Mouse (Mus musculus) megakaryocyte progenitor cell, adult 5-6 weeks (primary cell): ENCODE results near the gene Gsc2. TPM values are rescaled to one million over a fixed set of nuclear protein-coding genes. Genes with fewer than 3 reads are reported as not detected.
"Not testable (repeated sequence)": the region's sequence is repeated elsewhere in the genome, so short reads cannot be mapped to it uniquely, and the experiment has no call there.

Experiments used
- ATAC-seq: replicated peaks from 2 replicates; pipeline ENCODE4 v1.8.0; 2016; ENCODE audit warnings: mild to moderate bottlenecking, moderate TSS enrichment, inconsistent platforms; ENCODE audit not compliant: poor library complexity
- total RNA-seq, 2 experiments: library from RNA; stranded (forward) in 1 of 2; stranded (reverse) in 1 of 2; fragments of 157-497, 149-512 nt in 1 of 2; fragments of 200-1000 nt in 1 of 2; gene quantifications; 2 replicates each; pipeline versions ENCODE4 v1.2.3 to v1.2.4; 2015 to 2017

The Gsc2 gene
- total RNA-seq (2015), result not detected in 2 replicates
- total RNA-seq (2017), result not detected in 2 replicates

- peak; percentile 35 for ATAC-seq
Measured at GRCm38 (mm10) chr16:17914307-17915249, at the start of gene Gsc2. Gene Gsc2 (minus strand): TSS chr16:17915059.

GRCm38 (mm10) chr16:17962091-17962490, 47.2 kb upstream of the Gsc2 start:
- ATAC-seq, result no peak

GRCm38 (mm10) chr16:17956052-17956638, 41.3 kb upstream of the Gsc2 start:
- ATAC-seq, result not testable (repeated sequence)

- ATAC-seq, result no peak
Measured at GRCm38 (mm10) chr16:17951618-17952017, 36.8 kb upstream of the Gsc2 start.

- no peak for ATAC-seq
Measured at GRCm38 (mm10) chr16:17950068-17950467, 35.2 kb upstream of the Gsc2 start.

- ATAC-seq, result no peak
Measured at GRCm38 (mm10) chr16:17949421-17949877, 34.6 kb upstream of the Gsc2 start.

GRCm38 (mm10) chr16:17945081-17945831, 30.4 kb upstream of the Gsc2 start:
- no peak for ATAC-seq

- no peak for ATAC-seq
Measured at GRCm38 (mm10) chr16:17943466-17943865, 28.6 kb upstream of the Gsc2 start.

- peak; percentile 75 for ATAC-seq
Measured at GRCm38 (mm10) chr16:17939255-17939751, 24.4 kb upstream of the Gsc2 start.

GRCm38 (mm10) chr16:17938821-17939220, 24.0 kb upstream of the Gsc2 start:
- peak; percentile 89 for ATAC-seq

- no peak for ATAC-seq
Measured at GRCm38 (mm10) chr16:17938187-17938586, 23.3 kb upstream of the Gsc2 start.

GRCm38 (mm10) chr16:17936776-17937175, 21.9 kb upstream of the Gsc2 start:
- ATAC-seq, result no peak

- ATAC-seq, result peak; percentile 44
Measured at GRCm38 (mm10) chr16:17934445-17934910, 19.6 kb upstream of the Gsc2 start.

- ATAC-seq, result peak; percentile 54
Measured at GRCm38 (mm10) chr16:17933594-17934444, 19.0 kb upstream of the Gsc2 start.

GRCm38 (mm10) chr16:17931906-17932460, 17.1 kb upstream of the Gsc2 start:
- ATAC-seq, result no peak

- no peak for ATAC-seq
Measured at GRCm38 (mm10) chr16:17929631-17930030, 14.8 kb upstream of the Gsc2 start.

GRCm38 (mm10) chr16:17929211-17929610, 14.4 kb upstream of the Gsc2 start:
- ATAC-seq, result no peak

- ATAC-seq, result peak; percentile 82
Measured at GRCm38 (mm10) chr16:17928627-17929104, 13.8 kb upstream of the Gsc2 start.

GRCm38 (mm10) chr16:17928087-17928580, 13.3 kb upstream of the Gsc2 start, which contains the start of gene Slc25a1:
Gene Slc25a1 (minus strand): TSS chr16:17928219.
- ATAC-seq, result peak; percentile 65
